Mouse (Mus musculus) bone marrow, adult 2 months (tissue): ENCODE results near the gene Cfd.

Experiments used
- CTCF ChIP-seq: fragments of 200-500 bp; IDR thresholded peaks from 2 replicates; pipeline ENCODE4 v1.5.1; 2011; ENCODE audit warnings: low read length, control low read depth; ENCODE audit not compliant: control insufficient read depth, insufficient read depth
- POLR2A ChIP-seq: fragments of 200-500 bp; IDR thresholded peaks from 2 replicates; pipeline ENCODE4 v1.6.1; 2011; ENCODE audit warnings: low read depth, mild to moderate bottlenecking, control low read depth, low read length, borderline replicate concordance; ENCODE audit not compliant: control insufficient read depth

GRCm38 (mm10) chr10:79912412-79912811 is 21.8 kb downstream of the Cfd start:
- TF ChIP-seq CTCF (no peak), POLR2A (no peak)
